Mouse (Mus musculus) forebrain, postnatal 0 days (tissue): ENCODE measurements around the gene Sh2b2. TPM values are rescaled to one million over a fixed set of nuclear protein-coding genes. Genes with fewer than 3 reads are reported as not detected.

Source experiments
- ATAC-seq: fragments of 200-750 bp; cut with Nextera tagmentation; 2 replicates; pipeline ENCODE4 v1.8.0; 2017; ENCODE audit warnings: mild to moderate bottlenecking, moderate library complexity
- DNase-seq: peaks from one replicate; pipeline ENCODE4 v3.0.0-alpha.2; 2015
- H3K27ac ChIP-seq: fragments of 300-500 bp; sonication (generic); 2 replicates; pipeline ENCODE4 v1.5.1; 2014; ENCODE audit warnings: low read depth, mild to moderate bottlenecking, antibody characterized with exemption, low read length, moderate library complexity, mixed read lengths
- H3K27me3 ChIP-seq: fragments of 300-500 bp; sonication (generic); 2 replicates; pipeline ENCODE4 v1.6.1; 2014; ENCODE audit warnings: mild to moderate bottlenecking, low read length, mixed read lengths; ENCODE audit not compliant: insufficient read depth
- H3K36me3 ChIP-seq: fragments of 300-500 bp; sonication (generic); 2 replicates; pipeline ENCODE4 v1.6.1; 2014; ENCODE audit warnings: mild to moderate bottlenecking, moderate library complexity; ENCODE audit not compliant: insufficient read depth
- H3K4me1 ChIP-seq: fragments of 300-500 bp; sonication (generic); 2 replicates; pipeline ENCODE4 v1.6.1; 2014; ENCODE audit warnings: antibody characterized with exemption; ENCODE audit not compliant: insufficient read depth
- H3K4me2 ChIP-seq: fragments of 300-500 bp; sonication (generic); 2 replicates; pipeline ENCODE4 v1.6.1; 2014; ENCODE audit warnings: low read depth, mild to moderate bottlenecking, moderate library complexity
- H3K4me3 ChIP-seq: fragments of 300-500 bp; sonication (generic); 2 replicates; pipeline ENCODE4 v1.5.1; 2014; ENCODE audit warnings: low read depth, low read length, mixed read lengths
- H3K9ac ChIP-seq: fragments of 300-500 bp; sonication (generic); 2 replicates; pipeline ENCODE4 v1.6.1; 2014; ENCODE audit warnings: mild to moderate bottlenecking
- H3K9me3 ChIP-seq: fragments of 300-500 bp; sonication (generic); 2 replicates; pipeline ENCODE4 v1.6.1; 2016; ENCODE audit warnings: low read length
- CTCF ChIP-seq: sonication (generic); IDR thresholded peaks from 2 replicates; pipeline ENCODE4 v1.5.1; 2016; ENCODE audit warnings: antibody characterized with exemption, control low read depth, low read depth
- WGBS: fragments of 180-500 bp; shearing (Covaris S2); extraction: QIAGEN DNeasy Blood & Tissue Kit; methylation state at CpG from one replicate; pipeline ENCODE4 v1.1.7; 2014; 5-methylcytosine and 5-hydroxymethylcytosine counted together
- polyA plus RNA-seq: library from polyadenylated mRNA; unstranded; fragments of >200 nt; fragmentation: Nextera tagmentation; extraction: Ambion mirVana; gene quantifications from 2 replicates; pipeline ENCODE4 v1.2.1, GENCODE M21; 2015
- total RNA-seq: library from RNA; depleted of rRNA; stranded (reverse); fragments of >200 nt; gene quantifications from 2 replicates; pipeline ENCODE4 v1.2.3, GENCODE M21; 2014; rRNA removed

Sh2b2 gene
- total and polyA plus RNA-seq, 2 experiments from 2014 or later: 22.7 to 38.4 TPM

- ATAC-seq: peak; percentile 90
- no peak for TF ChIP-seq CTCF
- H3K4me1 ChIP-seq: peaks cover 6% of the 10 kb centered on the region
- H3K4me3 ChIP-seq: peak within 1 kb of the TSS; percentile 65
- H3K4me2 ChIP-seq: peak within 1 kb of the TSS; percentile 73
- no peaks in the 10 kb centered on the region for H3K9me3 ChIP-seq
- peak within 1 kb of the TSS; percentile 76 for H3K27ac ChIP-seq
- peak within 1 kb of the TSS; percentile 76 for H3K9ac ChIP-seq
- peak; percentile 91 for DNase-seq
- 4% methylated on average over 49 of the region's 49 CpGs for WGBS
- no peaks in the 10 kb centered on the region for H3K27me3 ChIP-seq
- peaks cover 9% of the 10 kb centered on the region; the same call in 1 of the 2 replicates for H3K36me3 ChIP-seq
Measured at GRCm38 (mm10) chr5:136170512-136171362, 75.6 kb downstream of the Sh2b2 start, which contains the start of gene Orai2. Orai2 (minus strand) TSS chr5:136170713.

DNA sequence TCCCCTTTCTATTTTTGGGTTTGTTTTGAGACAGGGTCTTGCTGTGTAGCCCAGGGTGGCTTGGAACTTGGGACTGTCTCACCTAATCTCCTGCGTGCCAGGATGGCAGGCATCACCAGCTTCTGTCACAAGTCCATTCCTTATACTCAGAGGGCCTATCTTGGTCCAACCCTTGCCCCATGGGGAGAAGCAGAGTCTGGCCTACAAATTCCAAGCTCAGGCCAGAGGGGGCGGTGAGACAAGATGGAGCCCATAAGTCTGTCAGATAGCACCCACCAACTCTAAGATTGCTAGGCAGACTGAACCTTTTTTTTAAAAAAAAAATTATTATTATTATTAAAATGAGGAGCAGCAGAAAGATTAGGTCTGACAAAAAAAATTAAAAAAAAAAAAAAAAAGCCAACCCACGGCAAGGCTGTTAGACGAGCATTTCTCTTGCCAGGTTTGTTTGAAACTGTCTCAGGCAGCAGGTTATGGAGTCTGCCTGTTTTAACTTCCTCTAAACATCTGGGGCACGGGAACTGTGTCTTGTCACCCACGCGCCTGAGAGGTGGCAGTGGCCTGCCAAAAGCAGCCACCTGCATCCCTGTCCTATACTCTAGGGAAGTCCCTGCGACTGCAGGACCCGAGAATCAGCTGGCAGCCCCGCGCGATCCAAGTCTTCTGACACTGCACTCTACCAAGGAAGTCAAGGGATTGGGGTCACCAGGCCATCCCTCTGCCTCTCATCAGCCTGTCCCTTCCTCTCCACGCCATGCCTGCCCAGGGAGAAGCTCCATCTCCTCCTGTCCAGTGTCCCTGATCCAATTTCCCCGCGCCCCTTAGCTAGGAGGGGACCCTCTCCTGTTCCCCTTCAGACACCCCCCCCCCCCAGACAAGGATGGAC, 76.5 kb downstream of the Sh2b2 start:
- Histone ChIP-seq H3K27ac (peak overlapping the region; percentile 76), H3K4me1 (peaks cover 6% of the 10 kb centered on the region), H3K4me2 (peak overlapping the region; percentile 73), H3K4me3 (peak overlapping the region; percentile 65), H3K27me3 (no peaks in the 10 kb centered on the region), H3K36me3 (peaks cover 14% of the 10 kb centered on the region), H3K9me3 (no peaks in the 10 kb centered on the region), H3K9ac (peak overlapping the region; percentile 76)
- TF ChIP-seq CTCF: no peak
- peak; percentile 60 for DNase-seq
- WGBS: 10% methylated on average over 15 of the region's 15 CpGs
- ATAC-seq: peak; percentile 36

Other genes with a start within 250 kb of the Sh2b2 start
- gene Upk3b, start 208.1 kb downstream of the Sh2b2 start, total RNA-seq: 0.19 TPM in 1 of 2 replicates, not detected in the other
- not detected in 2 replicates for gene Upk3b, start 208.1 kb downstream of the Sh2b2 start, polyA plus RNA-seq
- not detected in 2 replicates for gene Upk3bl, start 192.1 kb downstream of the Sh2b2 start, total RNA-seq
- gene Upk3bl, start 192.1 kb downstream of the Sh2b2 start, polyA plus RNA-seq: not detected in 2 replicates
- gene Rasa4, start 162.6 kb downstream of the Sh2b2 start, total RNA-seq: 8.5 and 11.5 TPM in 2 replicates
- gene Rasa4, start 162.6 kb downstream of the Sh2b2 start, polyA plus RNA-seq: 5.8 and 9.0 TPM in 2 replicates
- gene Polr2j, start 129.9 kb downstream of the Sh2b2 start, total RNA-seq: 85.0 and 123 TPM in 2 replicates
- gene Polr2j, start 129.9 kb downstream of the Sh2b2 start, polyA plus RNA-seq: 237 and 318 TPM in 2 replicates
- gene Lrwd1, start 110.5 kb downstream of the Sh2b2 start, total RNA-seq: 30.0 and 33.3 TPM in 2 replicates
- 18.9 and 19.7 TPM in 2 replicates for gene Lrwd1, start 110.5 kb downstream of the Sh2b2 start, polyA plus RNA-seq
- 12.7 and 16.1 TPM in 2 replicates for gene Alkbh4, start 110.4 kb downstream of the Sh2b2 start, total RNA-seq
- gene Alkbh4, start 110.4 kb downstream of the Sh2b2 start, polyA plus RNA-seq: 16.0 and 16.4 TPM in 2 replicates
- gene Orai2, start 75.8 kb downstream of the Sh2b2 start, total RNA-seq: 76.9 and 105 TPM in 2 replicates
- gene Orai2, start 75.8 kb downstream of the Sh2b2 start, polyA plus RNA-seq: 52.1 and 64.0 TPM in 2 replicates
- gene Prkrip1, start 47.6 kb downstream of the Sh2b2 start, total RNA-seq: 16.1 and 19.8 TPM in 2 replicates
- gene Prkrip1, start 47.6 kb downstream of the Sh2b2 start, polyA plus RNA-seq: 61.3 and 71.3 TPM in 2 replicates